Mouse (Mus musculus): ENCODE measurements at regions not wholly inside any gene's neighbourhood (a gene's known extent, or its start where the extent isn't known, plus 50 kb on each side); places are given as distances from the start of the nearest gene placed in this dataset.

DNA sequence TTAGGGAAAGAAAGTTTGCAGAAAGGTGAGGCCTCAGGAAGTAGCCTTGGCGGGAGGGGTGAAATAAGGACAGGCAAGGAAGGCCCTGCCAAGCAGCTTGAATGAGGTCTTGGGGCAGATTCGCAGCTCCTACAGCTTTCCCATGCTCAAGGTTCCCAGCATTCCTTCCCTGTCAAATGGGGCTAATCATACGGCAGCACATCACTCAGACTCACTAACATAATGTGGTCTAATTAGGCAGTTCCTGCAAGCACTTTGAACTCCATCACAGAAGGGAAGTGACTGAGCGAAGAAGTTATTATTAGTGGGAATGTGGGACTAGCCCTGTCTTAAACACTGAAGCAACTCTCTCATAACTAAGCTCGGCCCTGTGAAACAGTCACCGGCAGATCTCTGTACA, 87.1 kb upstream of the Gm10260 start:
- Histone ChIP-seq H3K27me3 (ENCODE audit: control insufficient read depth, insufficient read depth, insufficient read length) (no peaks in the 10 kb centered on the region), H3K36me3 (ENCODE audit: control insufficient read depth, insufficient read depth) (no peaks in the 10 kb centered on the region), H3K4me2 (ENCODE audit: low read depth) (no peak overlapping the region), H3K4me3 (no peak overlapping the region), H3K79me2 (ENCODE audit: control insufficient read depth, insufficient read depth) (no peaks in the 10 kb centered on the region), H3ac (ENCODE audit: control insufficient read depth, insufficient read length) (no peak overlapping the region)
- TF ChIP-seq E2F4 (IDR thresholded peaks at IDR 0.05; ENCODE audit: insufficient read depth) (no peak), CEBPB (IDR thresholded peaks at IDR 0.05; ENCODE audit: insufficient read depth, poor library complexity, severe bottlenecking) (no peak), SRF (IDR thresholded peaks at IDR 0.05; ENCODE audit: control insufficient read depth, insufficient read length, low read depth) (no peak), TCF12 (IDR thresholded peaks at IDR 0.05; ENCODE audit: insufficient read depth, poor library complexity, severe bottlenecking) (no peak), REST (IDR thresholded peaks at IDR 0.05; ENCODE audit: insufficient read depth, insufficient read length) (no peak), POLR2AphosphoS2 (IDR thresholded peaks at IDR 0.05; ENCODE audit: insufficient read length, low read depth) (no peak), MYOG (IDR thresholded peaks at IDR 0.05; ENCODE audit: control insufficient read depth in 1 of 3, insufficient read depth in 1 of 3, insufficient read length in 2 of 3, low read depth in 2 of 3) (no peak), TCF3 (IDR thresholded peaks at IDR 0.05; ENCODE audit: insufficient read length, low read depth) (no peak), POLR2A (IDR thresholded peaks at IDR 0.05; ENCODE audit: insufficient read length, low read depth) (no peak), MAX (IDR thresholded peaks at IDR 0.05; ENCODE audit: low read depth) (no peak), USF1 (IDR thresholded peaks at IDR 0.05; ENCODE audit: low read depth) (no peak), MYOD1 (IDR thresholded peaks at IDR 0.05; ENCODE audit: control insufficient read depth in 1 of 3, insufficient read length in 2 of 3, low read depth in 2 of 3) (no peak)

DNA sequence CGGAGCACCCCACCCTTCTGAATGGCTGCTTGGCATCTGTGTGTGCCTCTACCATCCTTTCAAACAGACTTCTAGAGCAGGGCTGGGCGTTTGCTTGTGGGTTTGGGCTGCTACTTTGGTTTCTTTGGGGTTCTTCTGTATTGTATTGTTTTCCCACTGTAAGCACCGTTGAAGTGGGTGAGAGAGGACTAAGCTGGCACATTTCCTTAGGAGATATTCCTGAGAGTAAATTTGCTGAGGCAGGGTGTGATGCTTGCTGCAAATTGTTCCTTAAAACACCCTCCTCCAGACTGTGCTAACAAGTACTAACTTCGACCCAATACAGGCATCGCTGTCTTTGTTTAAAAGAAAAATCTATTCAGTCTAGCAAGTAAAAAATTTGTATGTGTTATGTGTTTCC, 84.7 kb upstream of the Gm10260 start:
- Histone ChIP-seq H3K36me3 (ENCODE audit: control insufficient read depth, insufficient read depth) (no peaks in the 10 kb centered on the region), H3K79me2 (ENCODE audit: control insufficient read depth, insufficient read depth) (no peaks in the 10 kb centered on the region), H3K4me3 (no peak overlapping the region), H3ac (ENCODE audit: control insufficient read depth, insufficient read length) (no peak overlapping the region), H3K27me3 (ENCODE audit: control insufficient read depth, insufficient read depth, insufficient read length) (no peaks in the 10 kb centered on the region), H3K4me2 (ENCODE audit: low read depth) (no peak overlapping the region)
- no peak for TF ChIP-seq MYOD1 (IDR thresholded peaks at IDR 0.05; ENCODE audit: control insufficient read depth in 1 of 3, insufficient read length in 2 of 3, low read depth in 2 of 3)
- TF ChIP-seq SRF (IDR thresholded peaks at IDR 0.05; ENCODE audit: control insufficient read depth, insufficient read length, low read depth): no peak
- TF ChIP-seq TCF12 (IDR thresholded peaks at IDR 0.05; ENCODE audit: insufficient read depth, poor library complexity, severe bottlenecking): no peak
- TF ChIP-seq POLR2A (IDR thresholded peaks at IDR 0.05; ENCODE audit: insufficient read length, low read depth): no peak
- no peak for TF ChIP-seq TCF3 (IDR thresholded peaks at IDR 0.05; ENCODE audit: insufficient read length, low read depth)
- TF ChIP-seq CEBPB (IDR thresholded peaks at IDR 0.05; ENCODE audit: insufficient read depth, poor library complexity, severe bottlenecking): no peak
- no peak for TF ChIP-seq REST (IDR thresholded peaks at IDR 0.05; ENCODE audit: insufficient read depth, insufficient read length)
- no peak for TF ChIP-seq E2F4 (IDR thresholded peaks at IDR 0.05; ENCODE audit: insufficient read depth)
- no peak for TF ChIP-seq USF1 (IDR thresholded peaks at IDR 0.05; ENCODE audit: low read depth)
- no peak for TF ChIP-seq POLR2AphosphoS2 (IDR thresholded peaks at IDR 0.05; ENCODE audit: insufficient read length, low read depth)
- TF ChIP-seq MAX (IDR thresholded peaks at IDR 0.05; ENCODE audit: low read depth): no peak
- no peak for TF ChIP-seq MYOG (IDR thresholded peaks at IDR 0.05; ENCODE audit: control insufficient read depth in 1 of 3, insufficient read depth in 1 of 3, insufficient read length in 2 of 3, low read depth in 2 of 3)

DNA sequence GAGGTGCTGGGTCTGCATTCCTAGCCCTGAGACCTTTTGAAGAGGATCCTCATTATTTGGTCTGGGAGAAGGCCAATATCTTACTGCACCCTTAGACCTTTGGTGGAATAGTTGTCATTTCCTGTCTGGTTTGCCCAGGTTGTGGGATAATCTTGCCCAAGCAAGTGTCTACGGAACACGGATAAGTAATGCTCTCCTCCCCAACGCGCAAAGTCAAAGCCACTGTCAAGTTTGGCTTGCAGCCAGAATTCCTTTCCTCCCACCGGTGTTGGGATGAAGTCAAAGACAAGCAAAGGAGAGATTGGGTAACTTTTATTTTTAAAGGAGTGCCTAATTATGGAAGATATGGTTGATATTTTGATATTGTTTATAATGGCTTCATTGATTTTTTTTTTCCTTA, 82.4 kb upstream of the Gm10260 start:
- Histone ChIP-seq H3K4me3 (no peak overlapping the region), H3K36me3 (ENCODE audit: control insufficient read depth, insufficient read depth) (no peaks in the 10 kb centered on the region), H3K27me3 (ENCODE audit: control insufficient read depth, insufficient read depth, insufficient read length) (no peaks in the 10 kb centered on the region), H3K4me2 (ENCODE audit: low read depth) (no peak overlapping the region), H3K79me2 (ENCODE audit: control insufficient read depth, insufficient read depth) (no peaks in the 10 kb centered on the region), H3ac (ENCODE audit: control insufficient read depth, insufficient read length) (no peak overlapping the region)
- TF ChIP-seq E2F4 (IDR thresholded peaks at IDR 0.05; ENCODE audit: insufficient read depth): no peak
- no peak for TF ChIP-seq CEBPB (IDR thresholded peaks at IDR 0.05; ENCODE audit: insufficient read depth, poor library complexity, severe bottlenecking)
- no peak for TF ChIP-seq POLR2AphosphoS2 (IDR thresholded peaks at IDR 0.05; ENCODE audit: insufficient read length, low read depth)
- no peak for TF ChIP-seq SRF (IDR thresholded peaks at IDR 0.05; ENCODE audit: control insufficient read depth, insufficient read length, low read depth)
- no peak for TF ChIP-seq TCF3 (IDR thresholded peaks at IDR 0.05; ENCODE audit: insufficient read length, low read depth)
- no peak for TF ChIP-seq MYOD1 (IDR thresholded peaks at IDR 0.05; ENCODE audit: control insufficient read depth in 1 of 3, insufficient read length in 2 of 3, low read depth in 2 of 3)

DNA sequence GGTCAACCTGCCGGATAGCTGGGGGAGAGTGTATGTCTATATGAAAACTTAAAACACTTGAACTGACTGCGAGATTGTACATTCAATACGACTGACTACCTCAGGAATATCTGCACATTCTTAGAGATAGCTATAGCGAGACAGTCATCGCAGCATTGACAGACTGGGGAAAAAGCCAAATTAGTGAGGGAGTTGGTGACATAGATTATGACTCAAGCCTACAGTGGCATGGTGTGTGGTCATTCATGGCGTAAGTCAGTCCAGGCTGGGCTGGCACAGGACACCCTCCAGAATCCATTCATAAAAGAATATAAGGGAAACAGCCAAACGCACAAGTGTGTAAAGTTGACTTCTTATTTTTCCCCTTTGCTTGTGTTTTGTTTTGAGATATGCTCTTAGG, 81.1 kb upstream of the Gm10260 start:
- no peaks in the 10 kb centered on the region for H3K27me3 ChIP-seq (ENCODE audit: control insufficient read depth, insufficient read depth, insufficient read length)
- H3K4me2 ChIP-seq (ENCODE audit: low read depth): no peak overlapping the region
- H3K36me3 ChIP-seq (ENCODE audit: control insufficient read depth, insufficient read depth): no peaks in the 10 kb centered on the region
- H3ac ChIP-seq (ENCODE audit: control insufficient read depth, insufficient read length): no peak overlapping the region
- TF ChIP-seq POLR2AphosphoS2 (IDR thresholded peaks at IDR 0.05; ENCODE audit: insufficient read length, low read depth) (no peak), MYOD1 (IDR thresholded peaks at IDR 0.05; ENCODE audit: control insufficient read depth in 1 of 3, insufficient read length in 2 of 3, low read depth in 2 of 3) (no peak), REST (IDR thresholded peaks at IDR 0.05; ENCODE audit: insufficient read depth, insufficient read length) (no peak), MAX (IDR thresholded peaks at IDR 0.05; ENCODE audit: low read depth) (no peak), SRF (IDR thresholded peaks at IDR 0.05; ENCODE audit: control insufficient read depth, insufficient read length, low read depth) (no peak), CEBPB (IDR thresholded peaks at IDR 0.05; ENCODE audit: insufficient read depth, poor library complexity, severe bottlenecking) (no peak), TCF3 (IDR thresholded peaks at IDR 0.05; ENCODE audit: insufficient read length, low read depth) (no peak), TCF12 (IDR thresholded peaks at IDR 0.05; ENCODE audit: insufficient read depth, poor library complexity, severe bottlenecking) (no peak), USF1 (IDR thresholded peaks at IDR 0.05; ENCODE audit: low read depth) (no peak), POLR2A (IDR thresholded peaks at IDR 0.05; ENCODE audit: insufficient read length, low read depth) (no peak), E2F4 (IDR thresholded peaks at IDR 0.05; ENCODE audit: insufficient read depth) (no peak), MYOG (IDR thresholded peaks at IDR 0.05; ENCODE audit: control insufficient read depth in 1 of 3, insufficient read depth in 1 of 3, insufficient read length in 2 of 3, low read depth in 2 of 3) (no peak)
- H3K4me3 ChIP-seq: no peak overlapping the region
- H3K79me2 ChIP-seq (ENCODE audit: control insufficient read depth, insufficient read depth): no peaks in the 10 kb centered on the region

Measured in myocyte (in vitro differentiated cells).